In the genomic region with DNA sequence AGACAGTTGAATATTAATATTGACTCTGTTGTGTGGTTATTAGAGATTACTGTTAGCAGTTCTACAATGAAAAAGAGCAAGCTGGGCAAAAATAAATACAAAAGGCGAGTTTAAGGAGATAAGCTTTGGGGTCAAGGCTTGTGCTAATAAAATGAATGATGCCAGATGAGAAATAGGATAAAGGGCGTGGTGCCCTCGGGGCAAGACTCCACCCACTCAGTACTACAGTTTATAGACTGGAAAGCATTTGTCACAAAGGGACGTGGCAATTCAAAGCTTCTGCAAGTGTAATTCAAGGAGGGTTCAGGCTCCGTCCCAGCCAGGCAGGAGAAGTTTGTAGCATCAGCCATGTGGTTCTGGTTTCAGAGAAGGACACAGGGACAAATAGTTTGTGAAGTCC, we compare ENCODE assay signal across 23 mouse cellular contexts.
"Had no signal": no experiment of that assay in that cellular context is flagged by ENCODE, and none has a peak within 500 bp of the region (broad histone marks: within the 10 kb centered on the region; RNA-seq: fewer than 3 reads in every experiment).

No protein-coding gene starts in this region.

- H3K4me3 ChIP-seq: heart, embryonic 13.5 days; heart, embryonic 15.5 days; hindbrain, embryonic 13.5 days; hindbrain, embryonic 15.5 days; intestine, embryonic 15.5 days; limb, embryonic 13.5 days; limb, embryonic 15.5 days; liver, embryonic 12.5 days had no signal

- H3K4me2 ChIP-seq: heart, embryonic 11.5 days; heart, embryonic 13.5 days; heart, embryonic 15.5 days; hindbrain, embryonic 13.5 days; hindbrain, embryonic 15.5 days; intestine, embryonic 15.5 days; limb, embryonic 13.5 days; limb, embryonic 15.5 days; liver, embryonic 12.5 days had no signal

- ATAC-seq: hindbrain, postnatal 0 days; intestine, embryonic 15.5 days; liver, embryonic 12.5 days had no signal

- H3K9ac ChIP-seq: heart, embryonic 13.5 days; heart, embryonic 15.5 days; hindbrain, embryonic 13.5 days; hindbrain, embryonic 15.5 days; intestine, embryonic 15.5 days; limb, embryonic 13.5 days; limb, embryonic 15.5 days; liver, embryonic 12.5 days; liver, embryonic 14.5 days had no signal

- H3K9me3 ChIP-seq: heart, embryonic 13.5 days; heart, embryonic 15.5 days; hindbrain, embryonic 13.5 days; hindbrain, embryonic 15.5 days; intestine, embryonic 15.5 days; limb, embryonic 15.5 days; liver, embryonic 12.5 days had no signal

- DNase-seq: gastrocnemius, postnatal 14 days; gastrocnemius, postnatal 36 days; heart, adult 18-20 months; heart, postnatal 36 days; kidney, adult 11 months; kidney, adult 8-10 months; kidney, postnatal 14 days; kidney, postnatal 36 days; layer of hippocampus, adult 9-11 months; layer of hippocampus, postnatal 36 days; left cerebral cortex, postnatal 4 days; lung, adult 18-20 months had no signal

- H3K27me3 ChIP-seq: heart, embryonic 13.5 days; heart, embryonic 15.5 days; hindbrain, embryonic 13.5 days; hindbrain, embryonic 15.5 days; intestine, embryonic 15.5 days; limb, embryonic 13.5 days; limb, embryonic 15.5 days; liver, embryonic 12.5 days had no signal

- H3K36me3 ChIP-seq: heart, embryonic 13.5 days; heart, embryonic 15.5 days; hindbrain, embryonic 13.5 days; hindbrain, embryonic 15.5 days; intestine, embryonic 15.5 days; limb, embryonic 13.5 days; limb, embryonic 15.5 days; liver, embryonic 12.5 days had no signal

- H3K27ac ChIP-seq: heart, embryonic 13.5 days; heart, embryonic 15.5 days; hindbrain, embryonic 13.5 days; hindbrain, embryonic 15.5 days; hindbrain, postnatal 0 days; intestine, embryonic 15.5 days; limb, embryonic 13.5 days; limb, embryonic 15.5 days; liver, embryonic 12.5 days; liver, embryonic 14.5 days had no signal

- H3K4me1 ChIP-seq: heart, embryonic 13.5 days; heart, embryonic 15.5 days; hindbrain, embryonic 13.5 days; hindbrain, embryonic 15.5 days; intestine, embryonic 15.5 days; limb, embryonic 13.5 days; limb, embryonic 15.5 days; liver, embryonic 12.5 days had no signal
